Mouse (Mus musculus) hindbrain, embryonic 10.5 days (tissue): Measurements from ENCODE around the gene Psme2b. TPM values are rescaled to one million over a fixed set of nuclear protein-coding genes. Genes with fewer than 3 reads are reported as not detected.
"Not testable (repeated sequence)": the region's sequence is repeated elsewhere in the genome, so short reads cannot be mapped to it uniquely, and the experiment has no call there.

Source experiments
- DNase-seq: peaks from one replicate; pipeline ENCODE4 v3.0.0-alpha.2; 2017; ENCODE audit warnings: low spot score
- H3K27ac ChIP-seq: fragments of 300-500 bp; sonication (generic); 2 replicates; pipeline ENCODE4 v1.5.1; 2016; ENCODE audit warnings: mild to moderate bottlenecking, moderate library complexity
- H3K27me3 ChIP-seq: fragments of 300-500 bp; sonication (generic); 2 replicates; pipeline ENCODE4 v1.6.1; 2016; ENCODE audit warnings: mild to moderate bottlenecking; ENCODE audit not compliant: poor library complexity, insufficient read depth, severe bottlenecking
- H3K36me3 ChIP-seq: fragments of 300-500 bp; sonication (generic); 2 replicates; pipeline ENCODE4 v1.6.1; 2016; ENCODE audit warnings: mild to moderate bottlenecking, moderate library complexity
- H3K4me1 ChIP-seq: fragments of 300-500 bp; sonication (generic); replicated peaks from 2 replicates; pipeline ENCODE4 v1.6.1; 2016; ENCODE audit warnings: mild to moderate bottlenecking
- H3K4me3 ChIP-seq: fragments of 300-500 bp; sonication (generic); 2 replicates; pipeline ENCODE4 v1.5.1; 2016; ENCODE audit warnings: mild to moderate bottlenecking, moderate library complexity
- H3K9me3 ChIP-seq: fragments of 300-500 bp; sonication (generic); 2 replicates; pipeline ENCODE4 v1.6.1; 2016; ENCODE audit warnings: mild to moderate bottlenecking, moderate library complexity
- WGBS: fragments of 180-500 bp; shearing (Covaris S2); methylation state at CpG from one replicate; pipeline ENCODE4 v1.1.7; 2016; 5-methylcytosine and 5-hydroxymethylcytosine counted together
- polyA plus RNA-seq: library from polyadenylated mRNA; unstranded; fragments of >200 nt; fragmentation: Nextera tagmentation; extraction: Ambion mirVana; gene quantifications from 2 replicates; pipeline ENCODE4 v1.2.1, GENCODE M21; 2016

The Psme2b gene
- 1.8 and 2.0 TPM in 2 replicates for polyA plus RNA-seq

- H3K27ac ChIP-seq, H3K27me3 ChIP-seq, DNase-seq, H3K4me1 ChIP-seq, H3K4me3 ChIP-seq, H3K9me3 ChIP-seq, H3K36me3 ChIP-seq: not testable (repeated sequence)
- 93% methylated on average over 6 of the region's 6 CpGs for WGBS
These were observed at the start of gene Psme2b for GRCm38 (mm10) chr11:48946090-48946489. Psme2b (minus strand) TSS chr11:48946190.

- 69% methylated on average over 2 of the region's 2 CpGs for WGBS
- H3K27ac ChIP-seq, H3K9me3 ChIP-seq, H3K4me3 ChIP-seq, H3K27me3 ChIP-seq, H3K36me3 ChIP-seq, DNase-seq, H3K4me1 ChIP-seq: not testable (repeated sequence)
These were observed 48.0 kb upstream of the Psme2b start, which contains the start of gene Tgtp1 for GRCm38 (mm10) chr11:48994018-48994417. Tgtp1 (minus strand) TSS chr11:48994172.

- H3K27me3 ChIP-seq, H3K4me1 ChIP-seq, H3K4me3 ChIP-seq, H3K36me3 ChIP-seq, DNase-seq, H3K27ac ChIP-seq, H3K9me3 ChIP-seq: not testable (repeated sequence)
- WGBS = 70% methylated on average over 10 of the region's 10 CpGs
These were observed 47.3 kb upstream of the Psme2b start for GRCm38 (mm10) chr11:48993296-48993695.

- not testable (repeated sequence) for H3K36me3 ChIP-seq, H3K4me1 ChIP-seq, H3K27ac ChIP-seq, H3K4me3 ChIP-seq, H3K9me3 ChIP-seq, DNase-seq, H3K27me3 ChIP-seq
- WGBS = 75% methylated on average over 4 of the region's 4 CpGs
These were observed 45.9 kb upstream of the Psme2b start, which contains the start of gene Gm12185 for GRCm38 (mm10) chr11:48991740-48992520. Gm12185 (minus strand) TSS chr11:48992226.

GRCm38 (mm10) chr11:48989981-48990380 lies 44.0 kb upstream of the Psme2b start:
- not testable (repeated sequence) for H3K9me3 ChIP-seq, H3K36me3 ChIP-seq, H3K4me3 ChIP-seq, H3K27me3 ChIP-seq, DNase-seq, H3K4me1 ChIP-seq, H3K27ac ChIP-seq
- 79% methylated on average over 2 of the region's 2 CpGs for WGBS

GRCm38 (mm10) chr11:48988219-48988618 lies 42.2 kb upstream of the Psme2b start:
- H3K4me3 ChIP-seq, H3K36me3 ChIP-seq, DNase-seq, H3K4me1 ChIP-seq, H3K27me3 ChIP-seq, H3K9me3 ChIP-seq, H3K27ac ChIP-seq: not testable (repeated sequence)
- WGBS = 82% methylated on average over 2 of the region's 3 CpGs

- DNase-seq, H3K9me3 ChIP-seq, H3K4me3 ChIP-seq, H3K4me1 ChIP-seq, H3K27me3 ChIP-seq, H3K27ac ChIP-seq, H3K36me3 ChIP-seq: not testable (repeated sequence)
- WGBS = no CpG with 5 or more reads among the region's 3 CpGs
These were observed 36.9 kb upstream of the Psme2b start for GRCm38 (mm10) chr11:48982848-48983247.

- H3K4me1 ChIP-seq, H3K9me3 ChIP-seq, H3K36me3 ChIP-seq, H3K4me3 ChIP-seq, DNase-seq, H3K27ac ChIP-seq, H3K27me3 ChIP-seq: not testable (repeated sequence)
- WGBS = no CpG with 5 or more reads among the region's 5 CpGs
These were observed 34.1 kb upstream of the Psme2b start for GRCm38 (mm10) chr11:48980052-48980451.

- not testable (repeated sequence) for H3K4me1 ChIP-seq, H3K27me3 ChIP-seq, H3K27ac ChIP-seq, H3K9me3 ChIP-seq, H3K36me3 ChIP-seq, H3K4me3 ChIP-seq, DNase-seq
- no CpG with 5 or more reads among the region's 3 CpGs for WGBS
These were observed 33.3 kb upstream of the Psme2b start, which contains the start of gene 9930111J21Rik1 for GRCm38 (mm10) chr11:48979251-48979650. 9930111J21Rik1 (minus strand) TSS chr11:48979398.

GRCm38 (mm10) chr11:48978240-48978939 lies 32.4 kb upstream of the Psme2b start, which contains the start of gene Olfr56:
Olfr56 (plus strand) TSS chr11:48978889.
- not testable (repeated sequence) for H3K9me3 ChIP-seq, H3K27me3 ChIP-seq, H3K4me3 ChIP-seq, H3K36me3 ChIP-seq, H3K27ac ChIP-seq, DNase-seq, H3K4me1 ChIP-seq
- no CpG with 5 or more reads among the region's 1 CpGs for WGBS

GRCm38 (mm10) chr11:48974686-48975085 lies 28.7 kb upstream of the Psme2b start:
- not testable (repeated sequence) for H3K9me3 ChIP-seq, H3K4me3 ChIP-seq, H3K4me1 ChIP-seq, H3K27me3 ChIP-seq, DNase-seq, H3K27ac ChIP-seq, H3K36me3 ChIP-seq
- WGBS = no CpG with 5 or more reads among the region's 1 CpGs

GRCm38 (mm10) chr11:48939286-48939685 lies 6.7 kb downstream of the Psme2b start:
- H3K9me3 ChIP-seq, DNase-seq, H3K4me3 ChIP-seq, H3K27ac ChIP-seq, H3K36me3 ChIP-seq, H3K4me1 ChIP-seq, H3K27me3 ChIP-seq: not testable (repeated sequence)

- no CpG with 5 or more reads among the region's 3 CpGs for WGBS
- H3K27ac ChIP-seq, H3K4me1 ChIP-seq, DNase-seq, H3K9me3 ChIP-seq, H3K4me3 ChIP-seq, H3K36me3 ChIP-seq, H3K27me3 ChIP-seq: not testable (repeated sequence)
These were observed 10.7 kb downstream of the Psme2b start for GRCm38 (mm10) chr11:48935291-48935690.
